Mouse (Mus musculus): ENCODE data around the gene Taf1c.

GRCm38 (mm10) chr8:119557132-119557531 lies 47.9 kb downstream of the Taf1c start:
- TF ChIP-seq CTCF (IDR thresholded peaks at IDR 0.05; ENCODE audit: borderline replicate concordance, control insufficient read depth, extremely low read depth, insufficient read depth, low read length, poor library complexity) (no peak), POLR2A (IDR thresholded peaks at IDR 0.05; ENCODE audit: control insufficient read depth, extremely low read depth, insufficient read depth, low read length, poor library complexity) (no peak)
